Mouse (Mus musculus) forebrain, embryonic 15.5 days (tissue): ENCODE results near the gene Adam23. TPM values are rescaled to one million over a fixed set of nuclear protein-coding genes. Genes with fewer than 3 reads are reported as not detected.

ENCODE experiments used
- ATAC-seq: fragments of 200-750 bp; cut with Nextera tagmentation; replicated peaks from 2 replicates; pipeline ENCODE4 v1.8.0; 2017; ENCODE audit warnings: mild to moderate bottlenecking, moderate TSS enrichment, moderate library complexity
- H3K27ac ChIP-seq: fragments of 300-500 bp; sonication (generic); replicated peaks from 2 replicates; pipeline ENCODE4 v1.5.1; 2015; ENCODE audit warnings: mild to moderate bottlenecking, inconsistent platforms
- H3K27me3 ChIP-seq: fragments of 300-500 bp; sonication (generic); 2 replicates; pipeline ENCODE4 v1.6.1; 2015; ENCODE audit warnings: inconsistent platforms
- H3K36me3 ChIP-seq: fragments of 300-500 bp; sonication (generic); 2 replicates; pipeline ENCODE4 v1.6.1; 2015; ENCODE audit warnings: mild to moderate bottlenecking, inconsistent platforms
- H3K4me1 ChIP-seq: fragments of 300-500 bp; sonication (generic); 2 replicates; pipeline ENCODE4 v1.6.1; 2015; ENCODE audit warnings: inconsistent platforms
- H3K4me2 ChIP-seq: fragments of 300-500 bp; sonication (generic); replicated peaks from 2 replicates; pipeline ENCODE4 v1.6.1; 2015; ENCODE audit warnings: mild to moderate bottlenecking, inconsistent platforms
- H3K4me3 ChIP-seq: fragments of 300-500 bp; sonication (generic); 2 replicates; pipeline ENCODE4 v1.5.1; 2015; ENCODE audit warnings: mild to moderate bottlenecking, inconsistent platforms
- H3K9ac ChIP-seq: fragments of 300-500 bp; sonication (generic); replicated peaks from 2 replicates; pipeline ENCODE4 v1.6.1; 2015; ENCODE audit warnings: mild to moderate bottlenecking, inconsistent platforms
- H3K9me3 ChIP-seq: fragments of 300-500 bp; sonication (generic); 2 replicates; pipeline ENCODE4 v1.6.1; 2016; ENCODE audit warnings: inconsistent platforms
- WGBS: fragments of 180-500 bp; shearing (Covaris S2); methylation state at CpG from one replicate; pipeline ENCODE4 v1.1.7; 2015; ENCODE audit warnings: mixed read lengths; 5-methylcytosine and 5-hydroxymethylcytosine counted together
- polyA plus RNA-seq: library from polyadenylated mRNA; unstranded; fragments of >200 nt; fragmentation: Nextera tagmentation; extraction: Ambion mirVana; gene quantifications from 2 replicates; pipeline ENCODE4 v1.2.1, GENCODE M21; 2015

Adam23 gene
- 10.2 and 10.6 TPM in 2 replicates for polyA plus RNA-seq

- Histone ChIP-seq H3K27me3 (no peaks in the 10 kb centered on the region), H3K4me2 (peak within 1 kb of the TSS; percentile 96), H3K9ac (peak within 1 kb of the TSS; percentile 79), H3K36me3 (no peaks in the 10 kb centered on the region), H3K27ac (peak within 1 kb of the TSS; percentile 54), H3K4me3 (peak within 1 kb of the TSS; percentile 77), H3K9me3 (no peaks in the 10 kb centered on the region), H3K4me1 (peaks cover 11% of the 10 kb centered on the region)
- under 1% methylated on average over 41 of the region's 41 CpGs for WGBS
- peak; percentile 93 for ATAC-seq
Measured at GRCm38 (mm10) chr1:63445656-63446046, at the start of gene Adam23. Adam23 (plus strand) TSS chr1:63445891.

- Histone ChIP-seq H3K9me3 (no peaks in the 10 kb centered on the region), H3K4me3 (no peak overlapping the region), H3K4me2 (no peak overlapping the region), H3K36me3 (no peaks in the 10 kb centered on the region), H3K4me1 (no peaks in the 10 kb centered on the region), H3K27me3 (no peaks in the 10 kb centered on the region), H3K27ac (no peak overlapping the region), H3K9ac (no peak overlapping the region)
- 53% methylated on average over 5 of the region's 5 CpGs for WGBS
- ATAC-seq: no peak
Measured at GRCm38 (mm10) chr1:63401130-63401529, 44.6 kb upstream of the Adam23 start.

GRCm38 (mm10) chr1:63403601-63404000, 42.1 kb upstream of the Adam23 start:
- Histone ChIP-seq H3K4me2 (no peak overlapping the region), H3K4me1 (no peaks in the 10 kb centered on the region), H3K4me3 (no peak overlapping the region), H3K36me3 (no peaks in the 10 kb centered on the region), H3K27ac (no peak overlapping the region), H3K9me3 (no peaks in the 10 kb centered on the region), H3K9ac (no peak overlapping the region), H3K27me3 (no peaks in the 10 kb centered on the region)
- no peak for ATAC-seq
- WGBS: 53% methylated on average over 4 of the region's 4 CpGs

GRCm38 (mm10) chr1:63408344-63408743, 37.3 kb upstream of the Adam23 start:
- Histone ChIP-seq H3K27ac (no peak overlapping the region), H3K4me1 (no peaks in the 10 kb centered on the region), H3K9me3 (no peaks in the 10 kb centered on the region), H3K4me2 (no peak overlapping the region), H3K27me3 (no peaks in the 10 kb centered on the region), H3K4me3 (no peak overlapping the region), H3K36me3 (no peaks in the 10 kb centered on the region), H3K9ac (no peak overlapping the region)
- no peak for ATAC-seq
- 80% methylated on average over 6 of the region's 6 CpGs for WGBS

- 84% methylated on average over 8 of the region's 8 CpGs for WGBS
- Histone ChIP-seq H3K36me3 (no peaks in the 10 kb centered on the region), H3K4me3 (no peak overlapping the region), H3K9me3 (no peaks in the 10 kb centered on the region), H3K4me1 (no peaks in the 10 kb centered on the region), H3K27me3 (no peaks in the 10 kb centered on the region), H3K27ac (no peak overlapping the region), H3K4me2 (no peak overlapping the region), H3K9ac (no peak overlapping the region)
- no peak for ATAC-seq
Measured at GRCm38 (mm10) chr1:63418491-63418890, 27.2 kb upstream of the Adam23 start.

GRCm38 (mm10) chr1:63430668-63431067, 15.0 kb upstream of the Adam23 start:
- ATAC-seq: no peak
- 80% methylated on average over 6 of the region's 6 CpGs for WGBS
- no peaks in the 10 kb centered on the region for H3K4me1 ChIP-seq
- H3K4me2 ChIP-seq: no peak overlapping the region
- no peaks in the 10 kb centered on the region for H3K27me3 ChIP-seq
- H3K9ac ChIP-seq: no peak overlapping the region
- no peaks in the 10 kb centered on the region for H3K36me3 ChIP-seq
- H3K9me3 ChIP-seq: no peaks in the 10 kb centered on the region
- H3K4me3 ChIP-seq: no peak overlapping the region
- no peak overlapping the region for H3K27ac ChIP-seq

GRCm38 (mm10) chr1:63431166-63431565, 14.5 kb upstream of the Adam23 start:
- H3K27ac ChIP-seq: no peak overlapping the region
- 78% methylated on average over 8 of the region's 8 CpGs for WGBS
- no peak for ATAC-seq

GRCm38 (mm10) chr1:63431842-63432241, 13.8 kb upstream of the Adam23 start:
- H3K9ac ChIP-seq: no peak overlapping the region
- ATAC-seq: no peak
- H3K4me1 ChIP-seq: no peaks in the 10 kb centered on the region
- H3K27me3 ChIP-seq: no peaks in the 10 kb centered on the region
- 59% methylated on average over 3 of the region's 3 CpGs for WGBS
- H3K4me2 ChIP-seq: no peak overlapping the region
- H3K9me3 ChIP-seq: no peaks in the 10 kb centered on the region
- H3K4me3 ChIP-seq: no peak overlapping the region
- no peaks in the 10 kb centered on the region for H3K36me3 ChIP-seq
- H3K27ac ChIP-seq: no peak overlapping the region

More at GRCm38 (mm10) chr1:63431166-63431565, 14.5 kb upstream of the Adam23 start:
- Histone ChIP-seq H3K4me1 (no peaks in the 10 kb centered on the region), H3K4me3 (no peak overlapping the region), H3K36me3 (no peaks in the 10 kb centered on the region), H3K9ac (no peak overlapping the region), H3K9me3 (no peaks in the 10 kb centered on the region), H3K27me3 (no peaks in the 10 kb centered on the region), H3K4me2 (no peak overlapping the region)

- Histone ChIP-seq H3K9me3 (no peaks in the 10 kb centered on the region), H3K4me2 (no peak overlapping the region), H3K4me3 (no peak overlapping the region), H3K27ac (no peak overlapping the region), H3K27me3 (no peaks in the 10 kb centered on the region), H3K4me1 (no peaks in the 10 kb centered on the region), H3K9ac (no peak overlapping the region), H3K36me3 (no peaks in the 10 kb centered on the region)
- no peak for ATAC-seq
- WGBS: 69% methylated on average over 7 of the region's 7 CpGs
Measured at GRCm38 (mm10) chr1:63434052-63434451, 11.6 kb upstream of the Adam23 start.

- WGBS: 67% methylated on average over 3 of the region's 3 CpGs
- Histone ChIP-seq H3K4me3 (no peak overlapping the region), H3K4me1 (no peaks in the 10 kb centered on the region), H3K36me3 (no peaks in the 10 kb centered on the region), H3K27ac (no peak overlapping the region), H3K9ac (no peak overlapping the region), H3K27me3 (no peaks in the 10 kb centered on the region), H3K4me2 (no peak overlapping the region), H3K9me3 (no peaks in the 10 kb centered on the region)
- ATAC-seq: no peak
Measured at GRCm38 (mm10) chr1:63437529-63437928, 8.2 kb upstream of the Adam23 start.

GRCm38 (mm10) chr1:63442186-63442585, 3.5 kb upstream of the Adam23 start:
- Histone ChIP-seq H3K36me3 (no peaks in the 10 kb centered on the region), H3K27ac (no peak overlapping the region), H3K9me3 (no peaks in the 10 kb centered on the region), H3K27me3 (no peaks in the 10 kb centered on the region), H3K9ac (no peak overlapping the region), H3K4me2 (no peak overlapping the region), H3K4me3 (no peak overlapping the region), H3K4me1 (peaks cover 11% of the 10 kb centered on the region)
- ATAC-seq: no peak
- WGBS: 39% methylated on average over 2 of the region's 2 CpGs

GRCm38 (mm10) chr1:63442616-63443015, 3.1 kb upstream of the Adam23 start:
- Histone ChIP-seq H3K27ac (no peak overlapping the region), H3K4me2 (no peak overlapping the region), H3K27me3 (no peaks in the 10 kb centered on the region), H3K36me3 (no peaks in the 10 kb centered on the region), H3K4me1 (peaks cover 11% of the 10 kb centered on the region), H3K9me3 (no peaks in the 10 kb centered on the region), H3K9ac (no peak overlapping the region), H3K4me3 (no peak overlapping the region)
- 72% methylated on average over 4 of the region's 4 CpGs for WGBS
- ATAC-seq: no peak

GRCm38 (mm10) chr1:63445149-63445609, 512 bp upstream of the Adam23 start:
- peak overlapping the region; percentile 77 for H3K4me3 ChIP-seq
- peaks cover 11% of the 10 kb centered on the region for H3K4me1 ChIP-seq
- ATAC-seq: peak; percentile 30; the same call in 1 of the 2 replicates
- WGBS: 53% methylated on average over 10 of the region's 10 CpGs
- H3K36me3 ChIP-seq: no peaks in the 10 kb centered on the region
- no peaks in the 10 kb centered on the region for H3K27me3 ChIP-seq
- H3K9ac ChIP-seq: peak overlapping the region; percentile 79
- peak overlapping the region; percentile 96 for H3K4me2 ChIP-seq
- H3K27ac ChIP-seq: peak overlapping the region; percentile 54
- no peaks in the 10 kb centered on the region for H3K9me3 ChIP-seq
